Mouse (Mus musculus) left cerebral cortex, postnatal 36 days (tissue): ENCODE measurements at regions not wholly inside any gene's neighbourhood (a gene's known extent, or its start where the extent isn't known, plus 50 kb on each side); places are given as distances from the start of the nearest gene placed in this dataset.

Source experiments
- DNase-seq, 2 experiments: peaks; one replicate each; pipeline ENCODE4 v3.0.0; 2021 to 2022; ENCODE audit warnings: low spot score in 2 of 2, mixed read lengths in 1 of 2
- intact Hi-C: fragments of 180-260 bp; cut with DNase I; formaldehyde crosslinking; loops from one replicate; pipeline ENCODE4 v1.15.1; 2025

- DNase-seq, result no peak
- intact Hi-C loops, result no loop called here
Observed at GRCm38 (mm10) chr4:34466309-34466708, 84.4 kb upstream of the Akirin2 start.

- DNase-seq, result no peak
- intact Hi-C loops, result no loop called here
Observed at GRCm38 (mm10) chr4:34468096-34468495, 82.6 kb upstream of the Akirin2 start.

- intact Hi-C loops, result no loop called here
- no peak for DNase-seq
Observed at GRCm38 (mm10) chr4:34475792-34476448, 74.8 kb upstream of the Akirin2 start.

- intact Hi-C loops, result no loop called here
- DNase-seq, result no peak
Observed at GRCm38 (mm10) chr4:34484273-34484672, 66.5 kb upstream of the Akirin2 start.

- intact Hi-C loops, result no loop called here
- DNase-seq, result no peak
Observed at GRCm38 (mm10) chr4:34485574-34485973, 65.2 kb upstream of the Akirin2 start.

- intact Hi-C loops, result no loop called here
- no peak for DNase-seq
Observed at GRCm38 (mm10) chr4:34494961-34495723, 55.6 kb upstream of the Akirin2 start.

GRCm38 (mm10) chr4:34498325-34498724 lies 52.4 kb upstream of the Akirin2 start:
- intact Hi-C loops, result no loop called here
- no peak for DNase-seq

- intact Hi-C loops, result no loop called here
- no peak for DNase-seq
Observed at GRCm38 (mm10) chr4:34498781-34499180, 52.0 kb upstream of the Akirin2 start.

- intact Hi-C loops, result no loop called here
- no peak for DNase-seq
Observed at GRCm38 (mm10) chr4:34499731-34500130, 51.0 kb upstream of the Akirin2 start.
